Mouse (Mus musculus) splenic B cell, adult 2 months (primary cell): ENCODE data around the gene Apc2.

Source experiments
- DNase-seq: peaks from one replicate; pipeline ENCODE4 v3.0.0-alpha.2; 2011; ENCODE audit warnings: low read depth, low spot score
- H3K27me3 ChIP-seq: 2 replicates; pipeline ENCODE4 v1.6.1; 2012; ENCODE audit warnings: mild to moderate bottlenecking, low read length, moderate library complexity, mixed read lengths; ENCODE audit not compliant: control insufficient read depth, poor library complexity, insufficient read depth, severe bottlenecking
- H3K36me3 ChIP-seq: 2 replicates; pipeline ENCODE4 v1.6.1; 2012; ENCODE audit warnings: mild to moderate bottlenecking, low read length, moderate library complexity, mixed read lengths; ENCODE audit not compliant: control insufficient read depth, poor library complexity, insufficient read depth, severe bottlenecking

Gene Apc2

GRCm38 (mm10) chr10:80259463-80259805, 36.3 kb upstream of the Apc2 start:
- DNase-seq: no peak
- peaks cover 4% of the 10 kb centered on the region for H3K36me3 ChIP-seq
- no peaks in the 10 kb centered on the region for H3K27me3 ChIP-seq

- H3K27me3 ChIP-seq: no peaks in the 10 kb centered on the region
- peaks cover 4% of the 10 kb centered on the region for H3K36me3 ChIP-seq
- DNase-seq: no peak
These were observed 35.7 kb upstream of the Apc2 start for GRCm38 (mm10) chr10:80259861-80260641.

GRCm38 (mm10) chr10:80260642-80261584, 34.9 kb upstream of the Apc2 start, which contains the start of the genes Gamt and Dazap1:
TSS of gene Gamt (minus strand) at chr10:80261012.
TSS of gene Dazap1 (plus strand) at chr10:80261486.
- Histone ChIP-seq H3K36me3 (peaks cover 2% of the 10 kb centered on the region), H3K27me3 (no peaks in the 10 kb centered on the region)
- DNase-seq: peak; percentile 94

- Histone ChIP-seq H3K36me3 (peaks cover 2% of the 10 kb centered on the region), H3K27me3 (no peaks in the 10 kb centered on the region)
- DNase-seq: peak; percentile 89
These were observed 34.2 kb upstream of the Apc2 start for GRCm38 (mm10) chr10:80261585-80261968.

GRCm38 (mm10) chr10:80262169-80262568, 33.6 kb upstream of the Apc2 start:
- no peak for DNase-seq
- H3K27me3 ChIP-seq: no peaks in the 10 kb centered on the region
- H3K36me3 ChIP-seq: no peaks in the 10 kb centered on the region

- DNase-seq: no peak
- H3K27me3 ChIP-seq: no peaks in the 10 kb centered on the region
- H3K36me3 ChIP-seq: no peaks in the 10 kb centered on the region
These were observed 32.9 kb upstream of the Apc2 start for GRCm38 (mm10) chr10:80262776-80263365.

GRCm38 (mm10) chr10:80264341-80265148, 31.2 kb upstream of the Apc2 start:
- DNase-seq: peak; percentile 99
- Histone ChIP-seq H3K27me3 (no peaks in the 10 kb centered on the region), H3K36me3 (no peaks in the 10 kb centered on the region; the same call in 1 of the 2 replicates)

GRCm38 (mm10) chr10:80265149-80265486, 30.7 kb upstream of the Apc2 start:
- H3K36me3 ChIP-seq: no peaks in the 10 kb centered on the region; the same call in 1 of the 2 replicates
- no peaks in the 10 kb centered on the region for H3K27me3 ChIP-seq
- no peak for DNase-seq

GRCm38 (mm10) chr10:80270099-80270498, 25.7 kb upstream of the Apc2 start:
- no peak for DNase-seq
- Histone ChIP-seq H3K27me3 (no peaks in the 10 kb centered on the region), H3K36me3 (peaks cover 4% of the 10 kb centered on the region)

GRCm38 (mm10) chr10:80270734-80271181, 25.0 kb upstream of the Apc2 start:
- no peak for DNase-seq
- Histone ChIP-seq H3K27me3 (no peaks in the 10 kb centered on the region), H3K36me3 (peaks cover 4% of the 10 kb centered on the region)

GRCm38 (mm10) chr10:80271186-80271843, 24.5 kb upstream of the Apc2 start:
- DNase-seq: peak; percentile 64
- H3K27me3 ChIP-seq: no peaks in the 10 kb centered on the region
- H3K36me3 ChIP-seq: peaks cover 6% of the 10 kb centered on the region

- H3K36me3 ChIP-seq: peaks cover 7% of the 10 kb centered on the region
- no peaks in the 10 kb centered on the region for H3K27me3 ChIP-seq
- DNase-seq: no peak
These were observed 23.7 kb upstream of the Apc2 start for GRCm38 (mm10) chr10:80271870-80272585.

GRCm38 (mm10) chr10:80273847-80274246, 21.9 kb upstream of the Apc2 start:
- no peaks in the 10 kb centered on the region for H3K27me3 ChIP-seq
- no peak for DNase-seq
- peaks cover 12% of the 10 kb centered on the region for H3K36me3 ChIP-seq
